Mouse (Mus musculus) megakaryocyte, embryonic 14.5 days (primary cell): Measurements from ENCODE around the gene Erg. TPM values are rescaled to one million over a fixed set of nuclear protein-coding genes. Genes with fewer than 3 reads are reported as not detected.

Experiments
- H3K27me3 ChIP-seq: replicated peaks from 2 replicates; pipeline ENCODE3; 2012; ENCODE audit warnings: inconsistent platforms
- H3K36me3 ChIP-seq: replicated peaks from 2 replicates; pipeline ENCODE3; 2012; ENCODE audit warnings: low read length, inconsistent platforms, mixed read lengths
- H3K4me1 ChIP-seq: 2 replicates; pipeline ENCODE4 v1.6.1; 2012; ENCODE audit warnings: inconsistent platforms
- H3K4me3 ChIP-seq: replicated peaks from 2 replicates; pipeline ENCODE3; 2012; ENCODE audit warnings: moderate library complexity, mild to moderate bottlenecking, inconsistent platforms
- H3K9me3 ChIP-seq: 2 replicates; pipeline ENCODE4 v1.6.1; 2012; ENCODE audit warnings: inconsistent platforms
- FLI1 ChIP-seq: IDR thresholded peaks from 2 replicates; pipeline ENCODE4 v1.6.1; 2012; ENCODE audit warnings: low read length, inconsistent platforms, mixed read lengths
- GATA1 ChIP-seq: IDR thresholded peaks from 3 replicates; pipeline ENCODE4 v1.6.1; 2012; ENCODE audit warnings: mixed read lengths, low read length, inconsistent platforms, borderline replicate concordance
- polyA plus RNA-seq: library from polyadenylated mRNA; stranded (reverse); fragments of >175 nt; gene quantifications from 2 replicates; pipeline ENCODE4 v1.2.3, GENCODE M21; 2012; ENCODE audit warnings: low replicate concordance; ENCODE audit not compliant: insufficient read depth

Erg gene
- polyA plus RNA-seq, 1 experiment, result 3.9 TPM

DNA sequence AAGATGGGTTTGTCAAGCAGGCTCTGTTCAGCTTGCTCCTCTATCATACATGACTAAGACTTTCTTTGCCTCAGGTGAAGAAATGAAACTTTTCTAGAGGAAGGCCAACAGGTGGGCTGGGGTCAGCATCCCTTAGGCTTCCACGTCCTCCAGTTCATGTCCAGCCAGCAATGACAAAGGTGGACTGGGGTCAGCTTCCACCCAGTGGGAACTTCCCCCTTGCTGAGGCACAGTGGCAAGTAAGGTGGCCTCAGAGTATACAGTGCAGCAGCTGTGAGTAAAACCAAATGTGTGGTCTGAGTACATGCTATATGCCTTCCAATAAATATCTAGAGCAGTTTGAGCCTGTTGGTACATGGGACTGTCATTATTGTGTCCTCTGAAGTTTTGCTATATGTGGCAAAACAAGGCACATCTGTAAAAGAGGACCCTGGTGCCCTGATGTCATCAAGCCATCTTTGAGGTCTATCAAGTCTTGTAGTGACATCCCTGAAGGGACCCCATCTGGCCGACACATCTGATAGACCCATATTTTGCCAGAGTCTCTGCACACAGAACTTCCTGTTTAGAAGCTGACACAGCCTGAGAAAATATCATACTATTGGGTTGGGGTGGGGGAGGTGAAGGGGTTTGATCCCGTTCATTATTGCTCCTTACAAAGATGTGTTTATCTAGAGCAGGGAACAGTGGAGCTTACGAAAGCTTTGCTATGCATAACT, 197.4 kb downstream of the Erg start:
- H3K4me1 ChIP-seq, result peaks cover 46% of the 10 kb centered on the region

DNA sequence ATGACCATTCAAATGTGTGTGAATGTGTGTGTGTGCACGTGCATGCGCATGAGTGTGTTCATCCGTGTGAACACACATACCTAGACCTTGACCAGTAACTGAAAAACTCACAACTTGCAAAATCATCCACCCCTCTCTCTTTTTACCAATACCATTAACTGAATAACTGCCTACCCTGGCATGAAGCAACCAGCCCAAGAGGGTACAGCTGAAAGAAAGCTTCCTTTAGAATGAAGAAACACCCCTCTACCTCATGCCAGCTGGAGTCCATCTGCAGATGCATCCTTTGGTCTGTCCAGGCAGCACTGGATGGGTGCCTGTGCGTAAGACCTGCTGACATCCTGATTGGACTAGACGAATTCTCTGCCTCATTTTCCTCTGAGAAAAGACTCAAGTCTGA, 198.1 kb downstream of the Erg start:
- peaks cover 10% of the 10 kb centered on the region for H3K9me3 ChIP-seq
- TF ChIP-seq FLI1 (no peak), GATA1 (no peak)
- H3K4me3 ChIP-seq, result no peak overlapping the region
- peaks cover 46% of the 10 kb centered on the region for H3K4me1 ChIP-seq
- peaks cover 36% of the 10 kb centered on the region for H3K36me3 ChIP-seq
- peaks cover 27% of the 10 kb centered on the region for H3K27me3 ChIP-seq

More for the DNA sequence above, 197.4 kb downstream of the Erg start:
- H3K4me3 ChIP-seq, result no peak overlapping the region
- peaks cover 36% of the 10 kb centered on the region for H3K36me3 ChIP-seq
- H3K27me3 ChIP-seq, result peaks cover 27% of the 10 kb centered on the region
- H3K9me3 ChIP-seq, result peaks cover 10% of the 10 kb centered on the region
- TF ChIP-seq FLI1 (no peak), GATA1 (no peak)

GRCm38 (mm10) chr16:95387008-95387407, 199.4 kb downstream of the Erg start:
- H3K9me3 ChIP-seq, result peaks cover 10% of the 10 kb centered on the region
- peaks cover 42% of the 10 kb centered on the region for H3K4me1 ChIP-seq
- peaks cover 24% of the 10 kb centered on the region for H3K27me3 ChIP-seq
- TF ChIP-seq GATA1 (no peak), FLI1 (no peak)
- no peak overlapping the region for H3K4me3 ChIP-seq
- peaks cover 36% of the 10 kb centered on the region for H3K36me3 ChIP-seq

GRCm38 (mm10) chr16:95385299-95385973, 201.0 kb downstream of the Erg start:
- Histone ChIP-seq H3K9me3 (peaks cover 10% of the 10 kb centered on the region), H3K4me3 (peak overlapping the region; percentile 46)
- no peak for TF ChIP-seq FLI1
- TF ChIP-seq GATA1, result no peak

GRCm38 (mm10) chr16:95384590-95385148, 201.7 kb downstream of the Erg start:
- Histone ChIP-seq H3K36me3 (peaks cover 33% of the 10 kb centered on the region), H3K27me3 (peaks cover 18% of the 10 kb centered on the region), H3K4me1 (peaks cover 53% of the 10 kb centered on the region), H3K4me3 (peak overlapping the region; percentile 74), H3K9me3 (peaks cover 10% of the 10 kb centered on the region)
- TF ChIP-seq FLI1, result no peak
- TF ChIP-seq GATA1, result no peak

More at GRCm38 (mm10) chr16:95385299-95385973, 201.0 kb downstream of the Erg start:
- Histone ChIP-seq H3K27me3 (peaks cover 19% of the 10 kb centered on the region), H3K36me3 (peaks cover 34% of the 10 kb centered on the region), H3K4me1 (peaks cover 50% of the 10 kb centered on the region)

GRCm38 (mm10) chr16:95382251-95382650, 204.1 kb downstream of the Erg start:
- peaks cover 32% of the 10 kb centered on the region for H3K36me3 ChIP-seq
- peaks cover 18% of the 10 kb centered on the region for H3K27me3 ChIP-seq
- peaks cover 10% of the 10 kb centered on the region for H3K9me3 ChIP-seq
- peaks cover 46% of the 10 kb centered on the region for H3K4me1 ChIP-seq
- no peak overlapping the region for H3K4me3 ChIP-seq
- TF ChIP-seq FLI1, result no peak
- TF ChIP-seq GATA1, result no peak

- TF ChIP-seq GATA1 (no peak), FLI1 (no peak)
- Histone ChIP-seq H3K4me1 (peaks cover 49% of the 10 kb centered on the region), H3K4me3 (no peak overlapping the region), H3K36me3 (peaks cover 52% of the 10 kb centered on the region), H3K27me3 (peaks cover 59% of the 10 kb centered on the region), H3K9me3 (no peaks in the 10 kb centered on the region)
Observed at GRCm38 (mm10) chr16:95376834-95377233, 209.6 kb downstream of the Erg start.

DNA sequence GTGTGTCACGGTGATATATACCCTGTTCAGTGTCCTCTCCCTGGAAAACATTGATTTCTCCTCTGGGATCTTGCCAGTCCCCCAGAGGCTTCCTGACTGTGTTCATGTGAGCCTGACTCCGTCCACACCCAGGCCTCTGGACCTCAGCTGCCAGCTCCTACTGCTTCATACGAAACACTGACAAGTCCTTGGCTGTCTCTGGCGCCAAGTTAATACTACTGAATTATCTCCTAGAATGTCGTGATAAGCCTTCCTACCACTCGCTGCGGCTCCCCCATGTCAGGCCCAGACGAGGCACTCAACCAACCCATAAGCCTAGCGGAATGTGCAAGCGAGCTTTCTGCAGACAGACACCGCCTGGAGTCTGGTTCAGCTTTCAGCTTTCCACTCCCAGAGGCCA, 210.0 kb downstream of the Erg start:
- peaks cover 45% of the 10 kb centered on the region for H3K4me1 ChIP-seq
- peaks cover 56% of the 10 kb centered on the region for H3K36me3 ChIP-seq
- no peak overlapping the region for H3K4me3 ChIP-seq
- TF ChIP-seq GATA1, result no peak
- TF ChIP-seq FLI1, result no peak
- H3K27me3 ChIP-seq, result peaks cover 63% of the 10 kb centered on the region
- H3K9me3 ChIP-seq, result no peaks in the 10 kb centered on the region

GRCm38 (mm10) chr16:95374646-95375045, 211.7 kb downstream of the Erg start:
- TF ChIP-seq FLI1 (no peak), GATA1 (no peak)
- H3K36me3 ChIP-seq, result peaks cover 62% of the 10 kb centered on the region
- H3K4me1 ChIP-seq, result peaks cover 32% of the 10 kb centered on the region
- no peaks in the 10 kb centered on the region for H3K9me3 ChIP-seq
- peak overlapping the region; percentile 33 for H3K4me3 ChIP-seq
- H3K27me3 ChIP-seq, result peaks cover 71% of the 10 kb centered on the region

DNA sequence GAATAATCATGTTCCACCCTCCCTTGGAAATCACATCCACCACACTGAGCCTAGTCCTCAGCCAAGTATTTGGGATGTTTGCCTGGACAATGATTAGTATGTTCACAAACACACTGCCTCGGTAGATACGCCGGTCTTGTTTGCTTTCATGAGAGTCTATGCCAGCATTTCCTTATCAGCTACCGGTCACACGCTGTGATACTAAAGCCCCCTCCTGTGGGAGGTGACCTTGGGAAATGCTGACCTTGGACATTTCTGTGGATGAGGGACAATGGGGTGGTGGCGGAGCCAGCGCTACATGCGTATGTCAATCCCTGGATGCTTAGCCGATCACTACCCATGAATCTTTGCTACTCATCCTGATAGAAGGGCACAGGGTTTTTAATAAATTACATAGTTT, 213.4 kb downstream of the Erg start:
- no peaks in the 10 kb centered on the region for H3K9me3 ChIP-seq
- H3K4me1 ChIP-seq, result peaks cover 29% of the 10 kb centered on the region

DNA sequence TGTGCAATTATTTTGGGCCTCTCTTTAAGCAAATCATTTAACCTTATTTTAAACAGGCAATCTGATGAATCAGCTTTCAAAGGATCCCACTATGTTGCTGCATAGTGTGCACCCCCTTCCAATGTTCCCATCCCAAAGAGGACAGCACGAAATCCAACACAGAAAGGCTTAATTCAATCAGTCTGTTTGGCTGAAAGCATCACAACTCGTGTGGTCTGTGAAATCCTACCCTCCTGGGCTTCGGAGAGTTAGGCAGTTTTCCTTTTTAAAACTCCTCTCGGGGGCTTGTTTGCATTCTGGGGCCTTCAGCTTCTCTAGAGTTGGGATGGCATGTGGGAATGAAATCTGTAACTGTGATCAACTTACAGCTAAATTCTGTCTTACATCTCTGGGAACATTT, 214.7 kb downstream of the Erg start:
- Histone ChIP-seq H3K27me3 (peaks cover 67% of the 10 kb centered on the region), H3K4me3 (no peak overlapping the region), H3K9me3 (no peaks in the 10 kb centered on the region), H3K4me1 (peaks cover 29% of the 10 kb centered on the region), H3K36me3 (peaks cover 62% of the 10 kb centered on the region)
- TF ChIP-seq GATA1 (no peak), FLI1 (no peak)

More for the DNA sequence above, 213.4 kb downstream of the Erg start:
- Histone ChIP-seq H3K36me3 (peaks cover 58% of the 10 kb centered on the region), H3K4me3 (no peak overlapping the region), H3K27me3 (peaks cover 64% of the 10 kb centered on the region)
- TF ChIP-seq FLI1 (no peak), GATA1 (no peak)
